ENCODE assay signal across 7 mouse cellular contexts in the genomic region with DNA sequence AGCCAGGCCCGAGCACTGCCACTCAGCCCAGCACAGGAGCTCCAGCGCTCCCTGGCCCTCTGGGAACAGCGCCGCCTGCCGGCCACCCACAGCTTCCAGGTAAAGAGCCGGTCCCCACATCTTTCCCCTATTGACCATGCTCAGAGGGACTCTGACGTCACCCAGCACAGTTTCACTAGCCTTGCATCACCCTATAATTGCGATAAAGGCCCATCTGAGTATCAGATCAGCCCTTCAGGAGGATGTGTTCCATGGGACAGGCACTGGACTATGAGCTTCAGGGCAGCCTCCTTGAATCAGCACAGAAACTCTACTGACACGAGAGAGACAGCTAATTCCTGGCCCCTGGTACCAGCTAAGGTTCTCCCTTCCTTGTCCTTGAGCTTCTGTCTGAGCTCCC. TPM values are rescaled to one million over a fixed set of nuclear protein-coding genes. Genes with fewer than 3 reads are reported as not detected.
DNase-seq lines count a peak whose midpoint lies in the region; ATAC-seq and TF ChIP-seq lines count a peak whose summit lies in the region.

No protein-coding gene starts in this region.

- ATAC-seq in kidney, embryonic 14.5 days (ENCODE audit: low FRiP score, low TSS enrichment), result no peak
- ATAC-seq in liver, embryonic 14.5 days (ENCODE audit: insufficient read depth), result no peak

- WGBS in kidney, embryonic 14.5 days, result 18% methylated on average over 9 of the region's 9 CpGs
- WGBS in liver, embryonic 14.5 days (ENCODE audit: insufficient replicate concordance), result 26% methylated on average over 9 of the region's 9 CpGs

- no peak overlapping the region for H3K4me3 ChIP-seq in kidney, embryonic 14.5 days (ENCODE audit: low read length)
- H3K4me3 ChIP-seq in liver, embryonic 14.5 days (ENCODE audit: insufficient read depth in 1 of 2, low read depth in 2 of 2, low read length in 2 of 2), result no peak overlapping the region

- H3K27me3 ChIP-seq in kidney, embryonic 14.5 days (ENCODE audit: control insufficient read depth, insufficient read depth, low read length), result peaks cover 25% of the 10 kb centered on the region
- H3K27me3 ChIP-seq in liver, embryonic 14.5 days (ENCODE audit: control insufficient read depth, insufficient read depth, low read length), result peaks cover 21% of the 10 kb centered on the region

- peaks cover 3% of the 10 kb centered on the region; the same call in 1 of the 2 replicates for H3K36me3 ChIP-seq in kidney, embryonic 14.5 days (ENCODE audit: control insufficient read depth, insufficient read depth, low read length)
- no peaks in the 10 kb centered on the region for H3K36me3 ChIP-seq in liver, embryonic 14.5 days (replicated peaks; ENCODE audit: control insufficient read depth, insufficient read depth, low read depth)

- TF ChIP-seq EP300 in liver, embryonic 14.5 days (IDR thresholded peaks at IDR 0.05; ENCODE audit: low read depth), result no peak

- peak; percentile 47 for DNase-seq in kidney, adult 18-20 months
- peak; percentile 45 for DNase-seq in CD4-positive helper T cell, adult 2 months (ENCODE audit: low read depth, low spot score)
- peak; percentile 82 for DNase-seq in R1 (ENCODE audit: low read depth, low spot score)
- DNase-seq in embryo, embryonic 11 days, result peak; percentile 73
- no peak for DNase-seq in liver, embryonic 14.5 days (ENCODE audit: low read depth in 3 of 3, low spot score in 3 of 3)
- peak; percentile 39 for DNase-seq in thymus, postnatal 0 days (ENCODE audit: low spot score)

- no peak overlapping the region for H3K4me2 ChIP-seq in kidney, embryonic 14.5 days (replicated peaks; ENCODE audit: low read depth, low read length)
- H3K4me2 ChIP-seq in liver, embryonic 14.5 days (ENCODE audit: low read depth), result no peak overlapping the region

- no peaks in the 10 kb centered on the region for H3K9me3 ChIP-seq in kidney, embryonic 14.5 days (ENCODE audit: control insufficient read depth, low read length)
- H3K9me3 ChIP-seq in liver, embryonic 14.5 days (ENCODE audit: control insufficient read depth, low read length), result no peaks in the 10 kb centered on the region

- H3K27ac ChIP-seq in kidney, embryonic 14.5 days (ENCODE audit: low read depth, low read length), result no peak overlapping the region
- no peak overlapping the region for H3K27ac ChIP-seq in liver, embryonic 14.5 days

- H3K4me1 ChIP-seq in kidney, embryonic 14.5 days (ENCODE audit: control insufficient read depth, insufficient read depth, low read length), result peaks cover 46% of the 10 kb centered on the region
- H3K4me1 ChIP-seq in liver, embryonic 14.5 days (replicated peaks; ENCODE audit: control insufficient read depth in 2 of 2, insufficient read depth in 2 of 2, low read length in 1 of 2), result peaks cover 0 to 7% of the 10 kb centered on the region in 2 experiments; a peak in 3 of 4 replicates

- TF ChIP-seq CTCF in liver, embryonic 14.5 days (IDR thresholded peaks at IDR 0.05; ENCODE audit: low read depth), result peak; percentile 94

- no peak overlapping the region for H3K9ac ChIP-seq in kidney, embryonic 14.5 days (ENCODE audit: low read depth, low read length)
- no peak overlapping the region for H3K9ac ChIP-seq in liver, embryonic 14.5 days (replicated peaks)

RNA-seq across cellular contexts. Expression of a gene that starts 3.6 kb away (rescaled TPM):
- polyA plus RNA-seq in kidney, embryonic 14.5 days (2014; fragmentation: Nextera tagmentation; extraction: Ambion mirVana), result 2.5 and 4.8 TPM in 2 replicates
- polyA plus RNA-seq in liver, embryonic 14.5 days (2012; rRNA removed), result 0.42 and 0.54 TPM in 2 replicates
- 0.13 and 0.28 TPM in 2 replicates for polyA plus RNA-seq in liver, embryonic 14.5 days (2014; fragmentation: Nextera tagmentation; extraction: Ambion mirVana)
- 0.84 and 1.1 TPM in 2 replicates for polyA plus RNA-seq in thymus, postnatal 0 days (2015; fragmentation: Nextera tagmentation; extraction: Ambion mirVana)

RNA-seq across cellular contexts. Expression of a gene that starts 12.8 kb away (rescaled TPM):
- 43.3 and 57.5 TPM in 2 replicates for polyA plus RNA-seq in kidney, embryonic 14.5 days (2014; fragmentation: Nextera tagmentation; extraction: Ambion mirVana)
- polyA plus RNA-seq in liver, embryonic 14.5 days (2012; rRNA removed), result 17.3 and 19.9 TPM in 2 replicates
- polyA plus RNA-seq in liver, embryonic 14.5 days (2014; fragmentation: Nextera tagmentation; extraction: Ambion mirVana), result 24.5 and 26.4 TPM in 2 replicates
- 66.4 and 67.6 TPM in 2 replicates for polyA plus RNA-seq in thymus, postnatal 0 days (2015; fragmentation: Nextera tagmentation; extraction: Ambion mirVana)

RNA-seq across cellular contexts. Expression of a gene that starts 14.0 kb away (rescaled TPM):
- polyA plus RNA-seq in kidney, embryonic 14.5 days (2014; fragmentation: Nextera tagmentation; extraction: Ambion mirVana), result 44.2 and 57.9 TPM in 2 replicates
- 1.7 and 2.0 TPM in 2 replicates for polyA plus RNA-seq in liver, embryonic 14.5 days (2012; rRNA removed)
- polyA plus RNA-seq in liver, embryonic 14.5 days (2014; fragmentation: Nextera tagmentation; extraction: Ambion mirVana), result 2.8 and 3.4 TPM in 2 replicates
- 4.1 and 7.1 TPM in 2 replicates for polyA plus RNA-seq in thymus, postnatal 0 days (2015; fragmentation: Nextera tagmentation; extraction: Ambion mirVana)

RNA-seq across cellular contexts. Expression of a gene that starts 15.2 kb away (rescaled TPM):
- polyA plus RNA-seq in kidney, embryonic 14.5 days (2014; fragmentation: Nextera tagmentation; extraction: Ambion mirVana), result 1.2 and 1.5 TPM in 2 replicates
- polyA plus RNA-seq in liver, embryonic 14.5 days (2012; rRNA removed), result 0.19 and 0.29 TPM in 2 replicates
- 0.13 and 0.59 TPM in 2 replicates for polyA plus RNA-seq in liver, embryonic 14.5 days (2014; fragmentation: Nextera tagmentation; extraction: Ambion mirVana)
- polyA plus RNA-seq in thymus, postnatal 0 days (2015; fragmentation: Nextera tagmentation; extraction: Ambion mirVana), result 0.94 and 1.3 TPM in 2 replicates

RNA-seq across cellular contexts. Expression of a gene that starts 15.3 kb away (rescaled TPM):
- polyA plus RNA-seq in kidney, embryonic 14.5 days (2014; fragmentation: Nextera tagmentation; extraction: Ambion mirVana), result 35.7 and 44.8 TPM in 2 replicates
- 3.4 and 4.2 TPM in 2 replicates for polyA plus RNA-seq in liver, embryonic 14.5 days (2012; rRNA removed)
- polyA plus RNA-seq in liver, embryonic 14.5 days (2014; fragmentation: Nextera tagmentation; extraction: Ambion mirVana), result 6.5 TPM in 2 replicates
- 23.8 and 24.1 TPM in 2 replicates for polyA plus RNA-seq in thymus, postnatal 0 days (2015; fragmentation: Nextera tagmentation; extraction: Ambion mirVana)

Comparison
In these comparisons a context has a peak if more than half of its experiments do, and no peak if none do; other contexts are left out.
1. DNase-seq: peak in kidney, adult 18-20 months (single experiment), CD4-positive helper T cell, adult 2 months (single experiment), R1 (single experiment), embryo, embryonic 11 days (single experiment) and thymus, postnatal 0 days (single experiment); none in liver, embryonic 14.5 days (0 of 3).